Mouse (Mus musculus) Muller cell, postnatal 12 days (primary cell): ENCODE data around the gene Foxe3.

ENCODE experiments used
- DNase-seq: peaks from one replicate; pipeline ENCODE4 v3.0.0-alpha.2; 2015; ENCODE audit errors: inconsistent ontology term

Foxe3 gene

DNA sequence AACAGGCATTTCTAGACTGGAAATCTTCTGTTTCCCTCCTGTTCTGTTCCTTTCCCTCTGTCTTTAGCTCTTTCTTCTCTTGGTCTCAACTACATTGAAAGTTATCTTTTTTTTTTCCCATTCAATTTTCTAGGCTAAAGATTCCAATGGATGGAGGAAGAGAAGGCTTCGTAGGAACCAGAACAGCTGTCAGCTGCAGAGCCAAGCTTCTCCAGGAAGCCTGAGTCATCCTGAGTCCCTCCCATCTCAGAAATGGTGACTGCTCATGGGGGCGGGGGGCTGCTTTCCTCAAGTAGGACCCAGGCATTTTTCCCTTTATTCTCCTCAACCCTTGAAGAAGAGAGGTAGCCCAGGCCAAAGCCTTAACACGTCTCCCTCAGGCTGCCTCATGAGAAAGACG, 9.8 kb downstream of the Foxe3 start:
- DNase-seq: no peak

DNA sequence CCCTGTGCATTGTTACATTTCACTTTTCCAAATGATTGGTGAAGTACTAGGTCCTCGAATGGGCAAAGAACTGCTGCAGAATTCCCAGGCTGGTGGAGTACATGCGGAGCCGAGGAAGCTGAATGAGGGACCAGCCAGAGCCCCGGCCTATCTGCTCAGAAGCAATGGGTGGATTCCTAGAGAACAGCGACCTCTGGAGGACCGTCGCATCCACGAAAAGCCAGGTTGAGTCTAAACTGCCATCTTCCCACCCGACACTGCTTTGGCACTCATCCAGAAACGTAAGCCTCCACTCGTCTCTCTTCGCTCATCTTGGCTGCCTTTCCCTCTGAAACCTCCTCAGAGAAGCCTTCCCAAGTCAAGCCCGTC, 12.2 kb downstream of the Foxe3 start:
- DNase-seq: no peak

DNA sequence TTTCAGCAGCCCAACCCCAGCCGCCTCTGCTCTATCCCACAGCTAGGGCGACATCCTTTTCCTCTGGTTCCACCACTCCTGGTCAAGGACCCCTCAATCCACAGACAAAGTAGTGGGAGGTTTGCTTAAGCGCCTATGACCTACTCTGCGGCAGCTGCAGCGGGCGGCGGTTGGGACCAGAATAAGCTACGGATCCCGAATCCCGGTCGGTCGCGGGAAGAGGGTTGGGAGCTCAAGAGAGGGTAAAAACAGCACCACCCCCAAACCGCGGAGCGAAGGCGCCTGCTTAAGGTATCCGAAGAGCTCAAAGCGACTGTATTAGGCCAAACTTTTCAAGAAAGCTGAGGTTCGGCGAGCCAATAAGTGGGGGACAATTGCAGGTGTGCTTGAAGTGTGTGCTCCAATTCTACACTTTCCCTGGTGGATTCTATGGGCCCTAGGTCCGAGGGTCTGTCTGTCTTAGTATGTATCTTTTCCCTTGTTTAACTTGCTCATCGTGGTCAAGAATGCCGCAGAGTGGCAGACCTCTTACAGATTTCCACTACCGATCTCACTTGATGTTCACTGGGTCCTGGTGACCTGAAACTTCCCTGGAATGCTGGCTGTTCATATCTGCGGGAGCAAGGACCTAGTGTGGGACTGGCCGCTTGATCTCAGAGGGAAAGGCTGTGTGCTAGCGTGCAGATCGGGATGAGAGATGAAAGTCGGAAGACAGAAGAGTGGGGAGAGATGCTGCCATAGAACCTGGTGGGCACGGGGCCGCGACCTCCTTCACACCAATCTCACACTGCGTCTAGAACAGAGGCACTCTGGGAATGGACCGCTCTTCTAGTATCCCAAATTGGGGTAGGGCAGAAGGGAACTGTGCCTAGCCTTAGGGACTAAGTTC, 12.9 kb downstream of the Foxe3 start:
- no peak for DNase-seq

DNA sequence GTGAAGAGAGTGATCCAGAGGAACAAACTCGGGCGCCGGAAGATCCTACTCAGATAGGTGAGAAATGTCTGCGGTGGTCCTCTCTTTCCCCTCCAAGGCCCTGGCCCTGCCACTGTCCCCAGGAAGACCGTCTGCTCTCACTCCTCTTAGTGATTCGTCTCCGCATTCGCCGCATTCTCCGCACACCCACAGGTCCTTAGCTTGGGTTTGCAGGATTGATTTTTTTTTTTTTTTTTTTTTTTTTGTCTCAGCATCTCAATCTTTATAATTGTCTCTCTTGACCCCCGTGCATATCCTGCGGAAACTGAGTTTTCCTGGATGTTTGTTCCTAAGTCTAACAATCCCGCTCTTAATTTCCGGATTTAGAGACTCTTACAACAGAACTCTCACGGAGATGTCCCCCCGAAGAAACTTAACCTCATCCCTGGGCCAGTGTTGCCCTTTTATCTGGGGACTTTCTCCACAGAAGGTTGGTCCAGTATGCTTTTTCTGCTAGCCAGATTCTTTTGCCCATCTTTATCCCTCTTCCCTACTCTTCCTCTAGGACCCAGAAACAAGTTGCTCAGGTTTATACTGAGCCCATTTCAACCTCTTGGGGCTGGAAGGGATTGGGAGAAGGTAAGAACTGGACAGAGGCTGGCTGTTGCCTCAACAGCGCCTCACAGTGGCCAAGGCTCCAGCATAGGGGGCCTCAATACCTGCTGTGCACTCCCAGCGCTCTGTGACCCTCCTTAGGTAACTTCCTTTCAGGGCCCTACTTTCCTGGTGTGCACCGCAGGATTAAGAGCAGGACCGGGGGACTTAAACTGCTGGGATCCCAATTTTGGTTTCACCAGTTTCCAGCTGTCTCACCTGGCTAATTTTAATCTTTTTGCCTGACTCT, 16.0 kb downstream of the Foxe3 start:
- DNase-seq: peak; percentile 36

DNA sequence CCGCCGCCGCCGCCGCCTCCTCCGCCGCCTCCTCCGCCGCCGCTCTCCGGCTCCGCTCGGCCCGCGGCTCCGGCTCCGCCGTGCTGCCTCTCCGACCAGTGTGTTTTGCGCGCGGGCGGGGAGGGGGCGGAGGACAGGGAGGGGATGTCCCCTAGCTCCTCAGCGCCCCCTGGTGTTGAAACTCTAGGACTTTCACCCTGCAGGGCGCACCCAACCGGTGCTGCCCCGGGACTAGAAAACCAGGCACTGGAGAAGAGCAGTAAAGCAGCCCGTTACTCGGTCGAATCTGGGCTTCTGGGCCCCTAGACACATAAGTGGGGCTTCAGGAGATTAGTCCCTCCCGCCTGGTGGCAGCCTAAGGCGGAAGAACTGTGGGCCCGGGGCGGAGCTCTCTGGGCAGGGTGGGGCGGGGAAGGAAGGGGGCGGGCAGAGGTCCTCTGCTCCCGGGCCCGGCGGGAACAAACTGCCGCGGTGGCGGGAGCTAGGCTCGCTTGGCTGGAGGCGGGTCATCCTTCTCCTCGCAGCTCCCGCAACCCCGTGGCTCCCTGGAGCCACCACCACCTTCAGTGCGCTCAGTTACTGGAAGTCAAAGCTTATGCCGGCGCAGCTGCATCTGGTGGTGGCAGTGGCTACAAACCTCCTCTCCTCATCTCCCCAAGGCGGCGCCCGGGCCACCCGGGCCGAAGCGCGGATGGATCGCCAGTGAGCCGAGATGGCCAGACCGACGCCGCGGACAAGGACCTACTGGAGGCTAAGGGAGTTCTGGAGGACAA, 16.8 kb downstream of the Foxe3 start, which contains the start of gene Foxd2:
Foxd2 (minus strand) TSS at position 45 of the 773 bp plus-strand sequence.
- DNase-seq: peak; percentile 96

DNA sequence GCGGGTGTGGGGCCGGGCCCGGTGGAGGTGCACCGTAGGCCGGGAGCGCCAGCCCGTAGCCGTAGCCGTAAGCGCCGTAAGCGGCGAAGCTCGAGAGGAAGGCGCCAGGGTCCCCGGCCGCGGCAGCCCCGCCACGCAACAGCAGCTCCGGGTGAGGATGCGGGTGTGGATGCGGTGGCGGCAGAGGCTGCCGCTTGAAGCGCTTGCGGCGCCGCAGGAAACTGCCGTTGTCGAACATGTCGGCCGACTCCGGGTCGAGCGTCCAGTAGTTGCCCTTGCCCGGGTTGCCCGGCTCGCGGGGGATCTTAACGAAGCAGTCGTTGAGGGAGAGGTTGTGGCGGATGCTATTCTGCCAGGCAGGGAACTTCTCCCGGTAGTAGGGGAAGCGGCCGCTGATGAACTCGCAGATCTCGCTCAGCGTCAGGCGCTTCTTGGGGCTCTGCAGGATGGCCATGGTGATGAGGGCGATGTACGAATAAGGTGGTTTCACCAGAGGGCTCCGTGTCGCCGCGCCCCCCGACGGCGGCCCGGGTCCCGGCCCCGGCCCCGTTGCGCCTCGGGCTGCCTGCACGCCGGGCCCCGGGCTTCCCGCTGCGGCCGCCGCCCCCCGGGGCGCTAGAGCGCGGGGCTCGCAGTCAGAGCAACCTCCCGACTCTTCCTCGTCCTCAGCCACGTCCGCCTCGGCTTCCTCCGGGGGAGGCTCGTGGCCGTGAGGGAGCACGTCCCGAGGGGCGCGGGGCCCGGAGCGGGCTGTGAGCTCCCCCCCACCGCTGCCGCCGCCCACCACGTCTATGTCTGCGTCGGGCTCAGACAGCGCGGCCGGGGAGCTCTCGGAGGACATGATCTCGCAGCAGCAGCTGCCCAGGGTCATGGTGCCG, 17.6 kb downstream of the Foxe3 start:
- no peak for DNase-seq

DNA sequence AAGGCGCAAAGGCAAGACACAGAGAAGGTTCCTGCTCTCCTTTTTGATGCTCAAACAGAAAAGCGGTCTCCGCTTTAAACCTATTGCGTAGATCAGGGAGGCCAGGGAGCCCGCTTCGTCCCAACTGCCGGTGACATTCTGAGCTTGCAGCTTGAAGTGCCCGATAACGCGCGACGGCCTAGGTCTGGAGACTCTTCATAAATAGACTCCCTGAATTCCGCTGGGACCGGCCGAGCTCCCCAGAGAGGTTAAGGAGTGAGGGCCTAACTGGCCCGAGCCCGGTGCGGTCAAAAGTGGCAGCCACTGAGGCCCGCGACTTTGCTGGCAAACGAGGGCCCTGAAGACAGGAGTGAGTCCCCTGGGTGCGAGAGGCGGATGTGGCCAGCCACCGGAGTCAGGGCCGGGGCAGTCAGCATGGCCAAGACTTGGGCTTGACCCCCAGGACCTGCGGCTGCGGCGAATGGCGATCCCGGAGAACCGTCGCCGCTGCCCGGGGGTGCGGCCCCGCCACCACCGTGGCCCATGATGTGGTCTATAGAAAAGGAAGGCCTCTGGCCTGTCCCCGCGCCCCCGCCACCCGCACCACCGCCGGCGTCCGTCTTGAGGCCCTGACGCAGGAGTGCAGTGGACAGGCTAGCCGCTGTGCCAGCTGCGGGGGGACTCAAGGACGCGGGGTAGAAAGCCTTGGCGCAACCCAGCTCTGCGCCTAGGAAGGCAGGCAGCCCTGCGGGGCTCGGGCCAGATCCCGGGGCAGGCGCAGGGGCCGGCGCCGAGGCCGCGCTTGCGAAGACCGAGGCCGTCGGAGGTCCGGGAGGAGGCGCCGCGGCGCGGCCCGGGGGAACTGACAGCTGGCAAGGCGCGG, 18.5 kb downstream of the Foxe3 start:
- no peak for DNase-seq

DNA sequence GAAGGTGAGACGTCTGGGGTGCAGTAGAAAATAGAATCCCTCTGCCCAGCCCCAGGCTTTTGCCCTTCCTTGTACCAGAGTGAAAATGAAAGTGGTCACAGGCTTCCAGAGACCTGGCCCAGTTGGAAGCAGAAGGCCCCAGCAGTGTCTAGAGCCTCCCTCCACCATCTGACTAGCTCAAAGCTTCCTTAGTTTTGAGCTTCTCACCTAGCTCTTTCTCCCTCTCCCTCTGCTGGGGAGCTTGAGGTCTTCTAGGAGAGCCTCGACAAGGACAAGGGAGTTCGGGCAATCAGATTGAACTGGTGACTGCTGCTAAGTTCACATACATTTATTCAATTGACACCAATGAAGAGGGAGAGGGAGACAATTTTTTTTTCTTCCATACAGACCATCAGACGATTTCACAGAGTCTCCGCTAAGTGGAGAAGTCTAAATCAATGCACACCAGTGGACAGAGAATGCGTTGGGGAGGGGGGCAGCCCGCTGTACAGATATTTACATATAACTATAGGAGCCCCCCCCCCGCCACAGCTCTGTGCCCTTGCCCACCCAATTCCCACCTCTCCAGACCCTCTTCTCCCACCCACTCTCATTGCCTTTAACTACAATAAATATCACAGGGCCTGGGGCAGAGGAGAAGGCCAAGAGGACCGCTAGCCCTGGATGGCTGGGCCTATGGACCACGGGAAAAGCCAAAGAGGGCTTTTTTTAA, 19.7 kb downstream of the Foxe3 start:
- DNase-seq: no peak

DNA sequence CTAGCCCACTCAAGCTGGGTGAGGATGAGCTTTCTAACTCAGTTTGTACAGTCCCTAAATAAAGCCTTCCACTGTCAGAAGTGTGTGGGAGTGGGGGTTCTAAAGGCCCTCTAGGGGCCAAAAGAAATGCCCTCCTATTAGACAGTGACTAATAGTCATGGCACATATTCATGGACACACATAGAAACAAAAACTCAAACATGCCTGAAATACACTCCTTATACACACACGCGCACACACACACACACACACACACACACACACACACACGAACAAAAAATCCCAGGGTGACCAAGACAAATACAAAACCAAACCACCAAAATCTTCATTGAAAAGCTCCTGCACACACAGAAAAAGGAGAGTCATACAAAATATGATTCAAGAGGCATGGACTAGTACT, 20.3 kb downstream of the Foxe3 start:
- DNase-seq: no peak

DNA sequence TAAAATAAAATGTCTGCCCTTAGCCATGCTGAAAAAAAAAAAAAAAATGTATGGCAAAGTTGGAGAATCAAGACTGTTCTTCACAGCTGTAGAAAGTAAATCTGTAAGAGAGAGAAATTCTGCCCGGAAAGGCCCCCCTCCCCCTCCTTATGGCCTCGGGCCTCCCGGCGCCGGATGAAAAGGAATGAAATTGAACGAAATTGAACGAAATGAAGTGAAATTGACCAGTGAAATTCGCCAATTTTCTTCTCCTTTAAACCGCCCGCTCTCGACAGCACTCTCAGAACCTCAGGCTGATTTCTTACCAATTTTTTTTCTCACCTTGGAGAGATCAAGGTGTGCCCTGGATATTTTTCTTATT, 22.4 kb downstream of the Foxe3 start:
- no peak for DNase-seq

DNA sequence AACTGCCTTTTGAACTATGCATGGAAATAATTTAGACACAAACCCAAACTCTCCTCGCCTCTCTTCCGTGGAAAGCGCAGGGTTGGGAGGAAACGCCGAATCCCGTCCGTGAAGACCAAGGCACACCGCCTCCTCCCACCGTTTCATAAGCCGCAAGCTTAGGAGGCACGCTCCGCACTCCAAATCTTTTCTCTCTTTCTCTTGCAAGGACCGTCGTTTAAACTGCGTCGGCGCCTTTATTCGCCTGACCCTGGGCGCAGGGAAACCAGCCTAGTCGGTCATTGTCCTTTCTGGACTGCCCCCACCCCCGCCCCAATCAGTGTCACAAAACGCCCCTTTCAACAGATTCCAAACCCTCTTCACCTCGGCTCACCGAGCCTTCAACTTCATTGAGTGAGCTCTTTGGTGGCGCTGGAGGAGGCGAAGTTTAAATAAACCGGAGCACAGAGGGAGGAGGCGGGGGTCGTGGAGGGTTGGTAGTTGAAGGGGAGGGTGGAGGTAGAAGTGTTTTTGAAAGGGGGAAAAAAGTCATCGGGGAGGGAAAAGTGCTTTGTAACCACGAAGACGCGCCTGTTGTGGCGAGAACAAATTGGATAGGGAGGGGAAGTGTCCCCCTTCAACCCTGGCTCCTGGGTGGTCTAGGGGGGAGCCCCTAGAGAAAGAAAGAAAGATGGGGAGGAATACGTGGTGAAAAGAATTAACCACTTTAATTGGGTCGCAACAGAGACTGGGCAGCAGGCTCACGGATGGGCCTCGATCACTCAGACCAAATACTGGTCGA, 23.0 kb downstream of the Foxe3 start:
- no peak for DNase-seq

DNA sequence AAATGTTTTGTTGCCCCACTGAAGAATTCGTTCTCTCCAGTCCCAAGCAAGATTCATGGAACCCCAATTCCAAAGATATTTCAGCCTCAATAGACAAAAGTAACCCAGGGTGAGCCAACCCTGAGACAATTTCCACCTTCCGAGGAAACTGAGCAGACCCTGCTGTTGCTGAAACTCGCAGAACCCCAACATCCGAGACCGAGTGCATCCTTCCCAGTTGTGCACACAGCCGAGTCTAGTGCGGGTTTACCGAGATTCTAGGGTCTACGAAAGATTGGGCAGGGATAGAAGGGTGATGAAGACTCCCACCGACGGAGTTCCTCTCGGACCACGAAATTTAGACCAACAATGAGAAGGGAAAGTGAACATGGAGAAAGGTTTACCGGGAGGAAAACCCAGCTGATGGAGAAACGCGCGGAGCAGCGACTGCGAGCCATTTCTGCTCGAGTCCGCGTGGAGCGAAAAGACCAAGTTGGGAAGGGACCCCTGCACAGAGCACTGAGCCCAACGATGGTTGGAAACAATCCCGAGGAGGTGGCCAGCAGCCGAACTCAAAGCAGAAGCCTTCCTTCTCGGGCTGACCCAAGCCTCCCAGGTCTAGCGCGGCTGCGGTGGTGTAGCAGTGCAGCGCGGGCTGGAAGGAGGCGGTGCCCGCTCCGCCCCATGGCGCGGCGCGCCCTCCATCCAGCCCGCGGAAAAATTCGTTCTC, 24.0 kb downstream of the Foxe3 start:
- DNase-seq: no peak

DNA sequence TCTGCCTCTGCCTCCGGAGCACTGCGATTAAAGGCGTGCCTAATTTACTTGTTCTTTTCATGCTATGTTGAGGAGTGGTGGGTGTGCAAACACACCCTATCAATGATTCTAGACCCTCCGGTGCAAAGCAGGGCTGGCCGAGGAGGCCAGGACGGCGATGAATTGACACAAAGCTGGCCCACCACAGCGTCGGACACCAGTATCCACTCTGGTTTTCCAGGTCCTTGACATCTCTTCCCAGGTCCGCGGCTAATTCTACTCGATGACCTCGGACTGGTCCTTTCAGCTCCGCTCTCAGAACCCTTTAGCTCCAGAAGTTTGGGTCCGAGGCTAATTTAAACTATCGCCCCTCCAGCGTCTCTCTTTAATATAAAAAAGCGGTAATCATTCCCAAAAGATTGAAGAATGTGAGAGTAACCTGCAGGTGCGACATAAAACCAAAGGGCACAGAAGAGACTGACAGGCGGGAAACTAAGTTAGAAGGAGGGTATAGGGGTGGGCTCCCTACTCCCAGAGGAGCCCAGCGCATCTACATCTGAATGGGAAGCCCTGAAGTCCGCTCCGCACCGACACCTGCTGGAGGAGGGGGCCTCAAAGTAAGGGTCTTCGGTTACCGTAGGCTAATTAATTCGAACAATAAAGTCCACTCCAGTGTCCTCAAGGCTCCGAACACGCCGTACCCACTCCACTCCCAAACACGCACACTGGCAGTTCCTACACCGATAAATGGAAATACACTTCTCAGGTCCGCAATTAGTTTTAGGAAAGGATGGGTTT, 24.8 kb downstream of the Foxe3 start:
- no peak for DNase-seq

DNA sequence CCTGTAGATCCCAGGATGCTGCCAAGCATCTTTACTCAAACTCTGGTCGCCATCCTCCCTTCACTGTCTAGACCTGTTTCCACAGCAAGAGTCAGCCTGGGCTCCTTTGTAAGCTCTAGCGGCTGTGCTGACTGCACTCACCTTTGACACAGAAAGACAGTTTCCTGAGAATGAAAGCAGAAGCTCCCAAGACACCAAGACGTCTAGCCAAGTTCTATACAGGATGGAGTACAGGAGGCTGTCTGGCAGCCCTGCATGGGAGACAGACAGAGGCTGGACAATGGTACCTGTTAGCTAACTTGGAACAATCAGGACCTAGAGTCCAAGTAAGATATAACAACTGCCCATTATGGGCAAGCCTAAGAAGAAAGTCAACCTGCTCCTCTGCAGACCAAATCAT, 25.9 kb downstream of the Foxe3 start:
- no peak for DNase-seq

DNA sequence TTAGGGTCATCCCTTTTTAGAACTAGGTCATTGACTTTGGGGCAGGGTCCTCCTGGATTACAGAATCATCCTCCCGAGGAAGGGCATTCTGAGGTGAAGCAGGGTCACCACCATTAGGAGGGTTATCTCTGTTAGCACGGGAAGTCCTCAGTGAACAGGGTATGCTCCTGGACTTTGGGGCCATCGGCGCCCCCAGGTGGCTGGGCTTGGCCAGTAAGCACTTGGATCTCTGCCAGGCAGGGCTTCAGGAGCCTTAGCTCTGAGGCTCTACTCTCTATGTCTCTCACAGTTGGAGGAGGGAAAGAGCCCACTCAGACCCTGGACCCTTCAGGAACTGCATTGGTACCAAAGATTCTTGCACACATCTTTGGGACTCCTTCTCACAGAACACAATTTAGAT, 28.0 kb downstream of the Foxe3 start:
- no peak for DNase-seq

DNA sequence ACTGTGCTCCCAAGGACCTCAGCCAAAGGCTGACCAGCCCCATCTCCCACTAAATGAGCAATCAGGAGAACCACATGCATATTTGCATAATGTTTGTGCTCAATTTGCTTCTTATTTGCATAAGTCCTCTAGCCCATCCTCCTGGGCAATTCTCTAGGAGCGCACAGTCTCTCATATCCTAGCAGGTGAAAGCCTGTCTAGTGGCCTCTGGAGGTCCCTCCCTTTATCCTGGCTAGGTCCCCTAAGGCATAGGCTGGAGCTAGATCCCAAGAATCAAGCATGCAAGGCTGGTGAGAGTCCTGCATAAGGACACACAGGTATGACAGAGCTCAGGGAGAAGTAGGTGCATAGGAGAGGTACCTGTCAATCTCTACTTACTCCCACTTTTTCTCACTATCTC, 43.6 kb downstream of the Foxe3 start:
- no peak for DNase-seq

DNA sequence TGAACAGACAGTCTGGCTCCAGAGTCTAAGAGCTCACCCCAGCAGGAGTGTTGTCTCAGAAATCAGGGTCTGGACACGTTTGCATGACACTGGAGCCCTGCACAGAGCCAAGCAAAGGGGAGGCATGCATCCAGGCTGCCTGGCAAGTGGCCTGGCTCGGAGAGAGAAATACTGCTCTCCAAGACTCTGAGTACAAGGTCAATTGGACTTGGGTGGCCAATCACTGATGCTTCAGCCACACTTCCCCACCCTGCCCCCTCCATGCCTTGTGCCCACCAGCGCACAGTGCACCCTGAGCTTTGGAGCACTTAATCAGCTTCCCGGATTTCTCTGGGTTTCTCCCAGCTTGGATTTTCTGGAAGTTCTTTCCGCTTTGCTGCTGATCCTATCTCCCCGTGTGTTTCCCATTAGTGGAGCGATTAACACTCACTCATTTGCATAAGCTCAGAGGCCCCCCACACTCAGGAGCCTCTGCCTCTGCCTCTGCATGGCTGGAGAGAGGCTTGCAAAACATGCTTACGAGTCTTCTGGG, 49.3 kb downstream of the Foxe3 start:
- DNase-seq: no peak
